Mouse (Mus musculus) megakaryocyte, adult 5-6 weeks (primary cell): ENCODE measurements around the gene Sh3d19. TPM values are rescaled to one million over a fixed set of nuclear protein-coding genes. Genes with fewer than 3 reads are reported as not detected.

ENCODE experiments used
- ATAC-seq: 2 replicates; pipeline ENCODE4 v1.8.0; 2016; ENCODE audit warnings: mild to moderate bottlenecking, inconsistent platforms; ENCODE audit not compliant: poor library complexity, severe bottlenecking
- total RNA-seq, 2 experiments: library from RNA; stranded (forward) in 1 of 2; stranded (reverse) in 1 of 2; fragments of 153-499, 151-499 nt in 1 of 2; fragments of 221-1000, 200-1000 nt in 1 of 2; gene quantifications; 2 replicates each; pipeline versions ENCODE4 v1.2.3 to v1.2.4; 2015 to 2017

The Sh3d19 gene
- total RNA-seq (2015) (0.59 and 0.80 TPM in 2 replicates), total RNA-seq (2017) (1.1 TPM in 2 replicates)

DNA sequence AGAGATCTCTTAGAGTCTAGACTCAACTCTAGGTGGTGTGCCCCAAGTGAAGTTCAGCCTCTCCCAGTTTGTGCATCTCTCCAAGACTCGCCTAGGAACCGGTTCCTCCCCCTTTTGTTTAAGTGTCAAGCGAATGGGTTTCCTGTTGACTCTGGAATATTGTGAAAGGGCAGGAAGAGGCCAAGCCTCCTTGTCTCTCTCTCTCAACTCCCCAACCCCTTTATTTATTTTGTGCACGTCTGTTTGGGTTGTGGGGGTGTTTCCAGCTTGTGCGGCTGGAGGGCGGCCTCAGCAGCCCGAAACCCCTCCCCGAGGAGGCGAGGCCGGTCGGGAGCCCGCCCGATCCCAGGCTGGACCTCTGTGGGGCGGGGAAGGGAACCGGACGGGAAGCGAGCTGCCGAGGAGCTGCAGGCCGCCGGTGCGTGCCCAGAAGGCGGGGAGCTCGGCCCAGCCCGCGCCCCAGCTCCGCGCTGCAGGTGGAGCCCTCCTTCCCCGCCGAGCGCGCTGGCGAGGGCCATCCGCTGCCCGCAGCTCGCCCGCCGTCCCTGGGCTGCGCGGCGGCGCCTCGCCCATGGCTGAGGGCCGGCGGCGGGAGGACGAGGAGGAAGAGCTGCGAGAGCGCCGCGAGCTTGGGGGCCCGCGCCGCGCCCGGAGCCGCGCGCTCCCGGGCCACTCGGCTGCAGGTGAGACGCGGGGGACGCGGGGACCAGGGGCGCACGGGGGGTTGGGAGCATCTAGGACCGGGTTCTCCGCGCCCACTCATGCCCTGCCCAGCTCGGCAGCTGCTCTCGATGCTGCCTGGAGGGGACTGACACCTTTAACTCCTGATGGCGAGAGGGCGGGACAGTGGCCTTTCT, at the start of gene Sh3d19:
TSS of gene Sh3d19 (plus strand) at position 368 of the 857 bp plus-strand sequence.
- ATAC-seq, result peak; percentile 35; the same call in 1 of the 2 replicates

GRCm38 (mm10) chr3:85922331-85922730, 48.6 kb upstream of the Sh3d19 start:
- no peak for ATAC-seq

GRCm38 (mm10) chr3:85923343-85923742, 47.6 kb upstream of the Sh3d19 start:
- no peak for ATAC-seq

DNA sequence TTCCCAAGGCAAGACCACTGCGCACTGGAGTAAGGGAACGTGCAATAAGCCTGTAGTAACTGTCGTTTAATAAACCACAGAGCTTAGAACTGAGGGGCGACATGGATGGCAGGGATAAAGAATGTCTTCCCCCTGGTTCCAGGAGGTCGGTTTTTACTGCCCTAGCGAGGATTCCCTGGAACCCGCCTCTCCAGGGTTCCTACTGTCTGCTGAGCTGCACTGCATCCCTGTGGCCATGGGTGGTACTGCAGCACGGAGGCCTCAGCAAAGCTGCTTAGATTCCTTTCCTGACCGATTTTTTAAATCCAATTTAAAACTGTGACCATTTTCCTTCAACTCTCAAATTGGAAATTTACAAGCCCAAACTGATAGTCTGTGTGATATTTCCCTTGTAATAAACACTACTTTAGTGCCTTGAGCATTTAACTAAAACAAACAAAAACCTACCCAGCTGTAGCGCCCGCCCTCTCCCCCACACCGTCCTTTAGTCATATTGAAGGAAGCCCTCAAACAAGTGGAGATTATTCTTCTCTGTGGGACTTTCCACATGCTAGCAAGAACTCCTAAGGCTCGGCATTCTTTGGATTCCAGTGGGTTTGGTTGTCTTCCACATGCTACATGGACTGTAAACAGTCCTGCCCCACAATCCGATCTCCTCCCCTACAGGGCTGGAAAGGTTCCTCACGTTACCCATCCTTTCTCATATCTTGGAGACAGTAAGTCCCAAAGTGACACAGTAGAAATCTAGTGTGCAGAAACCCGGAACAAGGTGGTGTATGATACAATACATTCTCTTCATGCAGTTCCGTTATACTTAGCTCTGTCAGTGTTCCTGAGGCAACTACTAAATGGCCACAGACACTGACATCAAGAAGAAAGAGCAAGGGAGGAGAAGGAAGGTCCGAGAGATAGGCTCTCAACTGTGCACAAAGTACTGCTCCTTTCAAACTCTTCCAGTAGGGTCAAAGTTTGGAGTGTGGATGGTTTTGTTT, 46.7 kb upstream of the Sh3d19 start:
- ATAC-seq, result peak; percentile 84

GRCm38 (mm10) chr3:85927296-85927695, 43.6 kb upstream of the Sh3d19 start:
- no peak for ATAC-seq

DNA sequence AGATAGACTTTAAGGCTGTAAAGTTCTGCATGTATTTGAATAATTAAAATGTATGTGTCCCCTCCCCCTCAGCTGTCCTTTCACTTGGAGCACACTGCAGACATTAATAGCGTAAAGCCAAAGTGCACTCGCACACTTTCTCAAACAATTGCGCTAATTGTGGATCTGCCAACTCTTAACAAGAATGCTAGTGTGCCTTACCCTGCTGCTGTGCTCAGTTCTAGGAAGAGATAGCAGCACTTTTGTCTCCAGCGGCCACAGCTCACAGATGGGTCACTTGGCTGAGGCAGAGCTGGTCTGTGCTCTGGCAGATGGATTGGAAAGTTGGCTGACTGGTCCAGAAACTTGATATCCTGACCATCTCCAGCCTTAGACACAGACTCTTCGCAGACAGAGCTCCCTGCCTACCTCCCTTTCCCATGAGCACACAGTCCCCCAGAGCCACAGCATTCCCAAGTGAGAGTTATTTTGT, 42.7 kb upstream of the Sh3d19 start:
- ATAC-seq, result no peak

DNA sequence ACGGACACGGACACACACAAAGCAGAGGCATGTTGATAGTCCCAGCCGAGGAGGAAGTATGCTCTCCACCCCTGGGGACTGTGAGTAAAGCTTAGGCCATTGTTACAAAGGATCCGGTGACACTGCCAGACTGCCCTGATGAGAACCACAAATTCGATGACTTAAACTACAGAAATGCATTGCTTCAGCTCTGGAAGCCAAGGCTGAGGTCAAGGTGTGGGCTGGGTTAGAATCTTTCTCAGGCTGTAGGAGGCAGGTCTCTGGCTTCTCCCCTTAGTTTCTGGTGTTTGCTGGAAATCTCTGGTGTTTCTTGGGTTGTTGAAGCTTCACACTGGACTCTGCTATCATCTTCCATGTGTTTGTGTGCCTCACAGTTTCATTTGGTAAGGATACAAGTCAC, 41.2 kb upstream of the Sh3d19 start:
- ATAC-seq, result no peak

GRCm38 (mm10) chr3:85930671-85931255, 40.1 kb upstream of the Sh3d19 start:
- ATAC-seq, result no peak

GRCm38 (mm10) chr3:85931859-85932258, 39.0 kb upstream of the Sh3d19 start:
- no peak for ATAC-seq

- no peak for ATAC-seq
These were observed 37.3 kb upstream of the Sh3d19 start for GRCm38 (mm10) chr3:85933586-85933985.

- ATAC-seq, result no peak
These were observed 20.0 kb upstream of the Sh3d19 start for GRCm38 (mm10) chr3:85950914-85951313.

DNA sequence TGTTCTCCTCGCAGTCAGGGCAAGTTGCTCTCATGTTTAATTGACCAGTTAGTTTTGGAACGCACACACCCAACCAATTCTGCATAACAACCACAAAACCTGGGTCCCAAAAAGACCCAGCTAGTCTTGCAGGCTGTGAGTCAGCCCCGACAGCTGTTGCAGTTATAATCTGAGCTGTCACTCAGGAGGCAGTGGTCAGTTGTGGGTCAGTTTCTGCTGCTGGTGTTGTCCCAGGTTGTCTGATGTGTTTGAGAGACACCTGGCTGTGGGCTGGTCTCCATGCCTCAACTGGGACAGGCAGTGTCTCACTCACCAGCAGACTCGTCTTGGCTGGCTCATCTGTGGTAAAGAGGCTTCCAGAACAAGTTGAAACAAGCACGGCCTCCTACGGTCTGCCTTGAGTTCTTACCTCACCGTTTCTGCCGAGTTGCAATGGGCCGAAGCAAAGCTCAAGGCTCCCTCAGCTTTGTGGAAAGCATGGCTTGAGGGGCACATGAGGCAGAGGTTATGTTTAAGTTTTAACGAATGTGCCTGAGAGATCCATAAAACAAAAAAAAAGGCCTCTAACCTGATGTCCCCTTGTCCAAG, 18.1 kb upstream of the Sh3d19 start:
- no peak for ATAC-seq

DNA sequence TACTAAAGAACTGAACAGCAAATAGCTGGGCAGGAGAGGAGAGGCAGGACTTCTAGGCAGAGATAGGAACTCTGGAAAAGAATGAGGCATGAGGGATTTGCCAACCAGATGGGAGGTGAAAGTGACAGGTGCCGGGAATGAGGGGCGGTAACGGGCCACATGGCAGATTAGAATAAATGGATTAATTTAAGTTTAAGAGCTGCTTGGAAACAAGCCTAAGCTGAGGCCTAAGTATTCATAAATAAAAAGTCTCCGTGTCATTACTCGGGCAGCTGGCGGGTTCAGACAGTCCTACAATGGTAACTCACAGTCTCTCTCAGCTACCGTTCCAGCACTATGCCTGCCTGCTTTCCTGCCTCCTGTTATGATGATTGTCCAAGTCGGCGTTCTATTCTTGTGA, 15.6 kb upstream of the Sh3d19 start:
- no peak for ATAC-seq

DNA sequence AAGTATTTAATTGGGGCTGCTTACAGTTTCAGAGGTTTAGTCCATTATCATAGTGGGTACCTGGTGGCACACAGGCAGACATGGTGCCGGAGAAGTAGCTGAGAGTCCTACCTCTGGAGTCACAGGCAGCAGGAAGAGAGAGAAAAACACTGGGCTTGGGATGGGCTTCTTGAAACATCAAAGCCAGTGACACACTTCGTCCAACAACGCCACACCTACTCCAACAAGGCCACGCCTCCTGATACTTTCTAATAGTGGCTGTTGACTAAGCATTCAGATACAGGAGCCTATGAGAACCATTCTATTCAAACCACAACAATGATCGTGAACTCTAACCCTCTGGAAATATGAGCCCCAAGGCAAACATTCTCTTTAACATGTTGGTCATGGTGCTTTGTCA, 15.2 kb upstream of the Sh3d19 start:
- no peak for ATAC-seq

DNA sequence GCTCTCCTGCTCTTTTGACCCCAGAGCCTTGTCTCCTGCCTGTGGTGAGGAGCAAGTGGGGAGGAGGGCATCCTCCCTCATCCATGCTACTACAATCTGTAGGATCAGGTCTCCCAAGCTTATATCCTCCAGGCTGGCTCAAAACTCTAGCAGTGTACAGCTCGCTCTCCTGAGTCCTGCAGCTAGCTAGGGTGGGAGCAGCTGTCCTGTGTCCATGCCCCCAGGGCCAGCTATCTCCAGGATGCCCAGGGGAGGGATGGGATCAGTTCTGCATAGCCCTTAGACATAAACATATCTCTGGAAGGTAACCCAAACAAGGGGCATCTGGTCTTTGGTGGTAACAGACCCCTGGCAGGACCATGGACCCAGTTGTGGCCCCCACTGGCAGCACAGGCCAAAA, 11.2 kb upstream of the Sh3d19 start:
- no peak for ATAC-seq

DNA sequence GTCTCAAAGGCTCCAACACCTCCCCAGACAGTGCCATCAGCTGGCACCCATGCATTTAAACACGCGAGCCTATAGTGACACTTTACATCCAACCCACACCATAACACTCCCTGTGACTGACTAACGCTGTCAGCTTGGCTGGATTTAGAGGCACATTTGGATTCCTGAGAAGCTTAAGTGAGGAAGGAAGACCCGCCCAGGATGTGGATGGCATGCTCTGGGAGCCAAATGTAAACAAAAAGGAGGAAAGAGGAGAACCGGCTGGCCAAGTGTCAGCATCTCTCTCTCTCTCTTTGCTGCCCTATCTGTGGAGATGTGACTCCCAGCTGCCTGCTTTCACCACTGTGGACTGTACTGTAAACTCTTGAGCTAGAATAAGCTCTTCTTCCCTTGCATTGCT, 9.8 kb upstream of the Sh3d19 start:
- ATAC-seq, result no peak

- no peak for ATAC-seq
These were observed 5.4 kb upstream of the Sh3d19 start for GRCm38 (mm10) chr3:85965479-85965878.

GRCm38 (mm10) chr3:85969040-85969439, 1.9 kb upstream of the Sh3d19 start:
- ATAC-seq, result no peak

GRCm38 (mm10) chr3:85971599-85971975, 678 bp downstream of the Sh3d19 start:
- ATAC-seq, result no peak

- ATAC-seq, result no peak
These were observed 2.6 kb downstream of the Sh3d19 start for GRCm38 (mm10) chr3:85973376-85974140.
